Mouse (Mus musculus) NIH3T3 (cell line): Measurements from ENCODE around the gene Samd13.

Source experiments
- DNase-seq: peaks from one replicate; pipeline ENCODE4 v3.0.0-alpha.2; 2012; ENCODE audit warnings: low read depth

Samd13 gene

GRCm38 (mm10) chr3:146684811-146685675 lies at the start of gene Samd13:
TSS of gene Samd13 (minus strand) at chr3:146685592.
- DNase-seq = no peak

- DNase-seq = no peak
Observed at GRCm38 (mm10) chr3:146731499-146731898, 46.1 kb upstream of the Samd13 start.

GRCm38 (mm10) chr3:146723037-146723436 lies 37.6 kb upstream of the Samd13 start:
- peak; percentile 22 for DNase-seq

- no peak for DNase-seq
Observed at GRCm38 (mm10) chr3:146719696-146720095, 34.3 kb upstream of the Samd13 start.

GRCm38 (mm10) chr3:146718251-146718650 lies 32.9 kb upstream of the Samd13 start:
- no peak for DNase-seq

GRCm38 (mm10) chr3:146712305-146712704 lies 26.9 kb upstream of the Samd13 start:
- DNase-seq = no peak

- DNase-seq = no peak
Observed at GRCm38 (mm10) chr3:146711559-146711958, 26.2 kb upstream of the Samd13 start.

GRCm38 (mm10) chr3:146711084-146711483 lies 25.7 kb upstream of the Samd13 start:
- DNase-seq = no peak

- DNase-seq = no peak
Observed at GRCm38 (mm10) chr3:146709086-146709485, 23.7 kb upstream of the Samd13 start.

GRCm38 (mm10) chr3:146708381-146708780 lies 23.0 kb upstream of the Samd13 start:
- no peak for DNase-seq

- peak; percentile 40 for DNase-seq
Observed at GRCm38 (mm10) chr3:146704099-146704498, 18.7 kb upstream of the Samd13 start.

- DNase-seq = no peak
Observed at GRCm38 (mm10) chr3:146700051-146700450, 14.7 kb upstream of the Samd13 start.

- DNase-seq = no peak
Observed at GRCm38 (mm10) chr3:146698982-146699381, 13.6 kb upstream of the Samd13 start.

- no peak for DNase-seq
Observed at GRCm38 (mm10) chr3:146692547-146692946, 7.2 kb upstream of the Samd13 start.

GRCm38 (mm10) chr3:146687121-146687725 lies 1.8 kb upstream of the Samd13 start:
- no peak for DNase-seq

- no peak for DNase-seq
Observed at GRCm38 (mm10) chr3:146686428-146686827, 1.0 kb upstream of the Samd13 start.

GRCm38 (mm10) chr3:146683095-146683494 lies 2.3 kb downstream of the Samd13 start:
- DNase-seq = no peak

GRCm38 (mm10) chr3:146682140-146682651 lies 3.2 kb downstream of the Samd13 start:
- no peak for DNase-seq

- DNase-seq = no peak
Observed at GRCm38 (mm10) chr3:146681696-146682095, 3.7 kb downstream of the Samd13 start.

- no peak for DNase-seq
Observed at GRCm38 (mm10) chr3:146680625-146681024, 4.8 kb downstream of the Samd13 start.

GRCm38 (mm10) chr3:146679646-146680045 lies 5.7 kb downstream of the Samd13 start:
- DNase-seq = no peak

- peak; percentile 69 for DNase-seq
Observed at GRCm38 (mm10) chr3:146676193-146676592, 9.2 kb downstream of the Samd13 start.

- peak; percentile 88 for DNase-seq
Observed at GRCm38 (mm10) chr3:146675101-146675500, 10.3 kb downstream of the Samd13 start.
